In genomic region chr9:118487636-118488035, GRCm38 (mm10) we compare ENCODE assay signal across 7 mouse cellular contexts. TPM values are rescaled to one million over a fixed set of nuclear protein-coding genes. Genes with fewer than 3 reads are reported as not detected.
DNase-seq lines count a peak whose midpoint lies in the region; ATAC-seq and TF ChIP-seq lines count a peak whose summit lies in the region.

No protein-coding gene starts in this region.

- peak overlapping the region; percentile 72 for H3K4me2 ChIP-seq in intestine, embryonic 16.5 days (ENCODE audit: low read depth, low read length)

- no peak for TF ChIP-seq CTCF in embryonic fibroblast, embryonic 13.5 days (IDR thresholded peaks at IDR 0.05; ENCODE audit: borderline replicate concordance, insufficient read depth, low read length)
- TF ChIP-seq CTCF in olfactory bulb, adult 2 months (IDR thresholded peaks at IDR 0.05; ENCODE audit: insufficient read depth, low read depth, low read length) = no peak

- H3K9me3 ChIP-seq in intestine, embryonic 16.5 days (ENCODE audit: control insufficient read depth, low read length) = no peaks in the 10 kb centered on the region

- no peaks in the 10 kb centered on the region for H3K36me3 ChIP-seq in intestine, embryonic 16.5 days (ENCODE audit: control insufficient read depth, insufficient read depth, low read length)

- H3K9ac ChIP-seq in intestine, embryonic 16.5 days (ENCODE audit: low read depth, low read length) = no peak overlapping the region

- intact Hi-C loops in left cerebral cortex, postnatal 4 days (cut with DNase I) = loop anchor here (5.0 kb wide), 2 partner anchors 390 to 435 kb away; no protein-coding TSS in a partner anchor
- intact Hi-C loops in left cerebral cortex, postnatal 14 days (cut with DNase I) = loop anchor here (2.0 kb wide), 1 partner anchor 435 kb away; no protein-coding TSS in a partner anchor

- TF ChIP-seq POLR2A in embryonic fibroblast, embryonic 13.5 days (IDR thresholded peaks at IDR 0.05; ENCODE audit: low read depth, low read length) = no peak
- TF ChIP-seq POLR2A in olfactory bulb, adult 2 months (IDR thresholded peaks at IDR 0.05; ENCODE audit: insufficient read depth, low read depth, low read length) = 0 out of 2 replicates have a peak, but pooled peaks have one; percentile 25

- H3K27ac ChIP-seq in embryonic fibroblast, embryonic 13.5 days (ENCODE audit: insufficient read depth, low read length) = no peak overlapping the region
- no peak overlapping the region for H3K27ac ChIP-seq in intestine, embryonic 16.5 days (ENCODE audit: low read length)
- no peak overlapping the region for H3K27ac ChIP-seq in olfactory bulb, adult 2 months (ENCODE audit: insufficient read depth, low read depth, low read length)

- peaks cover 50% of the 10 kb centered on the region for H3K27me3 ChIP-seq in intestine, embryonic 16.5 days (replicated peaks; ENCODE audit: control insufficient read depth, insufficient read depth, low read length)

- H3K4me1 ChIP-seq in embryonic fibroblast, embryonic 13.5 days (ENCODE audit: control insufficient read depth, insufficient read depth, low read length) = no peaks in the 10 kb centered on the region
- H3K4me1 ChIP-seq in intestine, embryonic 16.5 days (ENCODE audit: control insufficient read depth, insufficient read depth, low read length) = peaks cover 25% of the 10 kb centered on the region
- H3K4me1 ChIP-seq in olfactory bulb, adult 2 months (ENCODE audit: control insufficient read depth, insufficient read depth, low read length) = peaks cover 14% of the 10 kb centered on the region

- no peak for ATAC-seq in intestine, embryonic 16.5 days

- under 1% methylated on average over 22 of the region's 22 CpGs for WGBS in intestine, embryonic 16.5 days
- WGBS in olfactory bulb, adult 2 months = 3% methylated on average over 22 of the region's 22 CpGs

- peak overlapping the region; percentile 46 for H3K4me3 ChIP-seq in embryonic fibroblast, embryonic 13.5 days (ENCODE audit: insufficient read depth, low read length)
- H3K4me3 ChIP-seq in intestine, embryonic 16.5 days (ENCODE audit: low read length) = peak overlapping the region; percentile 48
- H3K4me3 ChIP-seq in olfactory bulb, adult 2 months (ENCODE audit: insufficient read depth, low read depth, low read length) = no peak overlapping the region

- peak; percentile 27 for DNase-seq in left cerebral cortex, postnatal 4 days
- DNase-seq in left cerebral cortex, postnatal 14 days (ENCODE audit: low spot score in 2 of 2) = no peak
- DNase-seq in urinary bladder, postnatal 4 days (ENCODE audit: low spot score in 2 of 2) = no peak
- no peak for DNase-seq in right cerebral cortex, postnatal 36 days (ENCODE audit: low spot score in 2 of 2)

RNA-seq across cellular contexts. Expression of gene Eomes, which starts 9.6 kb away (rescaled TPM):
- total RNA-seq in left cerebral cortex, postnatal 4 days (2021) = 1 to 10 TPM; 1.2 to 3.2 TPM
- total RNA-seq in left cerebral cortex, postnatal 14 days (2021) = under 1 TPM; 0.24 to 0.38 TPM
- not detected in 2 replicates for polyA plus RNA-seq in embryonic fibroblast, embryonic 13.5 days (2011; ENCODE audit: insufficient read length, low read depth, missing spikeins)
- polyA plus RNA-seq in intestine, embryonic 16.5 days (2015; fragmentation: Nextera tagmentation; extraction: Ambion mirVana) = 0.09 and 0.10 TPM in 2 replicates
- not detected in 2 replicates for polyA plus RNA-seq in olfactory bulb, adult 2 months (2012; ENCODE audit: insufficient read depth, insufficient read length, low replicate concordance, missing spikeins)

RNA-seq across cellular contexts. Expression of gene Golga4, which starts 18.4 kb away (rescaled TPM):
- 10 to 100 TPM; 79.6 to 81.9 TPM for total RNA-seq in left cerebral cortex, postnatal 4 days (2021)
- total RNA-seq in left cerebral cortex, postnatal 14 days (2021) = 10 to 100 TPM; 80.3 to 88.2 TPM
- polyA plus RNA-seq in embryonic fibroblast, embryonic 13.5 days (2011; ENCODE audit: insufficient read length, low read depth, missing spikeins) = 85.1 and 111 TPM in 2 replicates
- polyA plus RNA-seq in intestine, embryonic 16.5 days (2015; fragmentation: Nextera tagmentation; extraction: Ambion mirVana) = 52.2 and 54.0 TPM in 2 replicates
- polyA plus RNA-seq in olfactory bulb, adult 2 months (2012; ENCODE audit: insufficient read depth, insufficient read length, low replicate concordance, missing spikeins) = 302 TPM in 1 of 2 replicates, not detected in the other
